Mouse (Mus musculus) midbrain, embryonic 14.5 days (tissue): ENCODE measurements around the gene Mcm9. TPM values are rescaled to one million over a fixed set of nuclear protein-coding genes. Genes with fewer than 3 reads are reported as not detected.
"Not testable (repeated sequence)": the region's sequence is repeated elsewhere in the genome, so short reads cannot be mapped to it uniquely, and the experiment has no call there.

ENCODE experiments used
- ATAC-seq: fragments of 200-750 bp; cut with Nextera tagmentation; 2 replicates; pipeline ENCODE4 v1.8.0; 2017; ENCODE audit warnings: moderate number of reproducible peaks, moderate library complexity; ENCODE audit not compliant: low FRiP score, low TSS enrichment
- DNase-seq: peaks from one replicate; pipeline ENCODE4 v3.0.0-alpha.2; 2015
- H3K27ac ChIP-seq: fragments of 300-500 bp; sonication (generic); replicated peaks from 2 replicates; pipeline ENCODE4 v1.5.1; 2014; ENCODE audit warnings: mild to moderate bottlenecking, low read depth, low read length, moderate library complexity
- H3K27me3 ChIP-seq: fragments of 300-500 bp; sonication (generic); 2 replicates; pipeline ENCODE4 v1.6.1; 2014; ENCODE audit warnings: low read length, control low read depth, mixed read lengths; ENCODE audit not compliant: control insufficient read depth, insufficient read depth
- H3K36me3 ChIP-seq: fragments of 300-500 bp; sonication (generic); 2 replicates; pipeline ENCODE4 v1.6.1; 2014; ENCODE audit warnings: low read length, control low read depth; ENCODE audit not compliant: control insufficient read depth, insufficient read depth
- H3K4me1 ChIP-seq: fragments of 300-500 bp; sonication (generic); 2 replicates; pipeline ENCODE4 v1.6.1; 2014; ENCODE audit warnings: mild to moderate bottlenecking, antibody characterized with exemption, low read length, control low read depth; ENCODE audit not compliant: control insufficient read depth, insufficient read depth
- H3K4me2 ChIP-seq: fragments of 300-500 bp; sonication (generic); 2 replicates; pipeline ENCODE4 v1.6.1; 2014; ENCODE audit warnings: mild to moderate bottlenecking, low read length, moderate library complexity
- H3K4me3 ChIP-seq: fragments of 300-500 bp; sonication (generic); replicated peaks from 2 replicates; pipeline ENCODE4 v1.5.1; 2014; ENCODE audit warnings: low read depth, low read length
- H3K9ac ChIP-seq: fragments of 300-500 bp; sonication (generic); replicated peaks from 2 replicates; pipeline ENCODE4 v1.6.1; 2014; ENCODE audit warnings: mild to moderate bottlenecking, low read length, moderate library complexity
- H3K9me3 ChIP-seq: fragments of 300-500 bp; sonication (generic); 2 replicates; pipeline ENCODE4 v1.6.1; 2016; ENCODE audit warnings: low read length, control low read depth, mixed read lengths; ENCODE audit not compliant: control insufficient read depth
- WGBS: fragments of 180-500 bp; shearing (Covaris S2); extraction: QIAGEN DNeasy Blood & Tissue Kit; methylation state at CpG from one replicate; pipeline ENCODE4 v1.1.7; 2014; 5-methylcytosine and 5-hydroxymethylcytosine counted together
- polyA plus RNA-seq: library from polyadenylated mRNA; unstranded; fragments of >200 nt; fragmentation: Nextera tagmentation; extraction: Ambion mirVana; gene quantifications from 2 replicates; pipeline ENCODE4 v1.2.1, GENCODE M21; 2014

Mcm9 gene
- 7.6 and 7.7 TPM in 2 replicates for polyA plus RNA-seq

- Histone ChIP-seq H3K9ac (peak within 1 kb of the TSS; percentile 58), H3K4me3 (peak within 1 kb of the TSS; percentile 75), H3K4me2 (peak within 1 kb of the TSS; percentile 42), H3K27ac (peak within 1 kb of the TSS; percentile 86)
- not testable (repeated sequence) for H3K27me3 ChIP-seq, H3K36me3 ChIP-seq, H3K4me1 ChIP-seq, H3K9me3 ChIP-seq, ATAC-seq, DNase-seq
- 54% methylated on average over 10 of the region's 10 CpGs for WGBS
Measured at GRCm38 (mm10) chr10:53630339-53630738, at the start of gene Mcm9. TSS of gene Mcm9 (minus strand) at chr10:53630439.

- no peaks in the 10 kb centered on the region for H3K9me3 ChIP-seq
- H3K27me3 ChIP-seq: no peaks in the 10 kb centered on the region
- WGBS: 81% methylated on average over 4 of the region's 4 CpGs
- no peaks in the 10 kb centered on the region for H3K36me3 ChIP-seq
- H3K27ac ChIP-seq: no peak overlapping the region
- DNase-seq (no peak), ATAC-seq (no peak)
- no peak overlapping the region for H3K4me2 ChIP-seq
- no peak overlapping the region for H3K9ac ChIP-seq
- H3K4me1 ChIP-seq: no peaks in the 10 kb centered on the region
- H3K4me3 ChIP-seq: no peak overlapping the region
Measured at GRCm38 (mm10) chr10:53661788-53662187, 31.5 kb upstream of the Mcm9 start.

GRCm38 (mm10) chr10:53654239-53654638 lies 24.0 kb upstream of the Mcm9 start:
- not testable (repeated sequence) for H3K4me2 ChIP-seq
- 86% methylated on average over 5 of the region's 5 CpGs for WGBS

GRCm38 (mm10) chr10:53650683-53651082 lies 20.4 kb upstream of the Mcm9 start:
- Histone ChIP-seq H3K4me3 (no peak overlapping the region), H3K27me3 (no peaks in the 10 kb centered on the region), H3K36me3 (peaks cover 11% of the 10 kb centered on the region; the same call in 1 of the 2 replicates), H3K4me1 (no peaks in the 10 kb centered on the region), H3K4me2 (no peak overlapping the region), H3K27ac (no peak overlapping the region), H3K9me3 (no peaks in the 10 kb centered on the region), H3K9ac (no peak overlapping the region)
- WGBS: 81% methylated on average over 2 of the region's 2 CpGs
- ATAC-seq (no peak), DNase-seq (no peak)

More at GRCm38 (mm10) chr10:53654239-53654638, 24.0 kb upstream of the Mcm9 start:
- not testable (repeated sequence) for H3K36me3 ChIP-seq, ATAC-seq, H3K4me1 ChIP-seq, H3K9me3 ChIP-seq, DNase-seq, H3K4me3 ChIP-seq, H3K9ac ChIP-seq, H3K27ac ChIP-seq, H3K27me3 ChIP-seq

GRCm38 (mm10) chr10:53641507-53641906 lies 11.3 kb upstream of the Mcm9 start:
- Histone ChIP-seq H3K9me3 (no peaks in the 10 kb centered on the region), H3K27me3 (no peaks in the 10 kb centered on the region), H3K27ac (no peak overlapping the region), H3K4me2 (no peak overlapping the region), H3K36me3 (no peaks in the 10 kb centered on the region), H3K9ac (no peak overlapping the region), H3K4me3 (no peak overlapping the region), H3K4me1 (no peaks in the 10 kb centered on the region)
- DNase-seq: peak; percentile 85
- peak; percentile 72; the same call in 1 of the 2 replicates for ATAC-seq

- ATAC-seq: no peak
- Histone ChIP-seq H3K4me1 (no peaks in the 10 kb centered on the region), H3K9me3 (no peaks in the 10 kb centered on the region), H3K4me3 (no peak overlapping the region), H3K36me3 (no peaks in the 10 kb centered on the region), H3K27ac (no peak overlapping the region), H3K4me2 (no peak overlapping the region), H3K27me3 (no peaks in the 10 kb centered on the region), H3K9ac (no peak overlapping the region)
- 90% methylated on average over 13 of the region's 13 CpGs for WGBS
- no peak for DNase-seq
Measured at GRCm38 (mm10) chr10:53635246-53635971, 5.2 kb upstream of the Mcm9 start.

- DNase-seq (no peak), ATAC-seq (no peak)
- H3K4me3 ChIP-seq: no peak overlapping the region
- H3K27ac ChIP-seq: no peak overlapping the region
- no peaks in the 10 kb centered on the region for H3K9me3 ChIP-seq
- H3K36me3 ChIP-seq: no peaks in the 10 kb centered on the region
- no peak overlapping the region for H3K4me2 ChIP-seq
- no peak overlapping the region for H3K9ac ChIP-seq
- no peaks in the 10 kb centered on the region for H3K27me3 ChIP-seq
- H3K4me1 ChIP-seq: no peaks in the 10 kb centered on the region
- 73% methylated on average over 10 of the region's 10 CpGs for WGBS
Measured at GRCm38 (mm10) chr10:53634160-53634559, 3.9 kb upstream of the Mcm9 start.

GRCm38 (mm10) chr10:53629918-53630250 lies 355 bp downstream of the Mcm9 start:
- Histone ChIP-seq H3K27ac (peak overlapping the region; percentile 86), H3K4me1 (no peaks in the 10 kb centered on the region), H3K27me3 (no peaks in the 10 kb centered on the region), H3K36me3 (0 out of 2 replicates have a peak, but pooled peaks cover 5% of the 10 kb centered on the region), H3K9me3 (no peaks in the 10 kb centered on the region), H3K4me2 (peak overlapping the region; percentile 42), H3K9ac (peak overlapping the region; percentile 58), H3K4me3 (peak overlapping the region; percentile 75)
- ATAC-seq (peak; percentile 96), DNase-seq (peak; percentile 98)
- under 1% methylated on average over 35 of the region's 35 CpGs for WGBS
